18 mouse cellular contexts compared by ENCODE assay signal in the genomic region with DNA sequence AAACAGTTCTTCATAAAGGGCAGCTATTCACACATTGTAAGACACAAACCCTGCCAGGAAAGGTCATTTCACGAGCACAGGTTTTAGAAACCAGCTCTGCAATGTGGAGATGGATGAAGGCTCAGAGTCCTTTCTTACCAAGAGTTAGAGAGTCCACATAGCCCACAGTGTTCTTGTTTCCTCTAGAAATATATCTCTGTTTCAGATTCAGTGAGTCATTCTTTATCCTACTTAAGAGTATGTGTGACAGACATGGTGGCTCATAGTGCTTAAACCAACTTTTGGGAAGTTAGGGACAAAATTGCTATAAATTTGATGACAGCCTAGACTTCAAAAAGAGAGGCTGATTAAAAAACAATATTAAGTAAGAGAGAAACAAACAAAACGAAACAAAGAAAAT.
DNase-seq lines count a peak whose midpoint lies in the region; ATAC-seq lines count a peak whose summit lies in the region.
"Had no signal": no experiment of that assay in that cellular context is flagged by ENCODE, and none has a peak within 500 bp of the region (broad histone marks: within the 10 kb centered on the region; RNA-seq: fewer than 3 reads in every experiment).

No protein-coding gene starts in this region.

- ATAC-seq in frontal cortex, adult (ENCODE audit: low TSS enrichment): peak; percentile 98
- ATAC-seq: activated CD4-positive, CD25-positive, alpha-beta regulatory T cell, adult 4 months; CD4-positive, CD25-positive, alpha-beta regulatory T cell, adult 4 months; Patski had no signal

- DNase-seq in frontal cortex, postnatal 25 days (ENCODE audit: low spot score in 2 of 2): no peak
- peak; percentile 15 for DNase-seq in brain, adult 2 months (ENCODE audit: low read depth, low spot score)
- DNase-seq in layer of hippocampus, adult 8-10 months (ENCODE audit: low spot score in 2 of 2): no peak
- DNase-seq: adrenal gland, adult 2 months; adrenal gland, adult 8-10 months; adrenal gland, postnatal 10 days; adrenal gland, postnatal 14 days; adrenal gland, postnatal 25 days; adrenal gland, postnatal 36 days; B cell, adult 2 months; cerebellum, adult 11 months; cerebellum, adult 11-12 months; cerebellum, adult 18-20 months; cerebellum, adult 2 months had no signal
